26 mouse cellular contexts compared by ENCODE assay signal in the genomic region with DNA sequence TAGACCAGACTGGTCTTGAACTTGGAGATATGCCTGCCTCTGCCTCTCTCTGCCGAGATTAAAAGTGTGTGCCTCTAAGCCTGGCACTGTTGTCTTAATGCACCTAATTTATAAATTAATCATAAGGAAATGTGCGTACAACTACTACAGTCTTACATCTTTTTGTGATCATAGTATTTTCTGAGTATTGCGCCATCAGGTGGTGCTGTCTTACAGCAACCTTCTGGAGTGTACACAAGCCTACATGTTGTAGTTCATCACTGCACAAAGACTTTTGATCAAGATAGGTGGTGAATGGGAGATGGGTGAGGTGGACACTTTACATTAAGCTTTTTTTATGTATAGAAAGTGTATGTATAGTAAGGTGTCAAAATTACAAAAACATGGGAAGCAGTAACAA. TPM values are rescaled to one million over a fixed set of nuclear protein-coding genes. Genes with fewer than 3 reads are reported as not detected.
A peak's percentile ranks its signal among the peaks of the same experiment; 100 is the strongest.
DNase-seq lines count a peak whose midpoint lies in the region; ATAC-seq and TF ChIP-seq lines count a peak whose summit lies in the region.
"Had no signal": no experiment of that assay in that cellular context is flagged by ENCODE, and none has a peak within 500 bp of the region (broad histone marks: within the 10 kb centered on the region; RNA-seq: fewer than 3 reads in every experiment).

No protein-coding gene starts in this region.

- no peak for TF ChIP-seq EP300 in liver, postnatal 0 days (IDR thresholded peaks at IDR 0.05; ENCODE audit: low read depth)
- TF ChIP-seq EP300 in stomach, postnatal 0 days (optimal IDR thresholded peaks at IDR 0.05) = no peak

- H3K4me2 ChIP-seq in hindbrain, postnatal 0 days (ENCODE audit: low read depth, low read length) = no peak overlapping the region
- no peak overlapping the region for H3K4me2 ChIP-seq in liver, postnatal 0 days (ENCODE audit: low read depth, low read length)
- no peak overlapping the region for H3K4me2 ChIP-seq in stomach, postnatal 0 days (replicated peaks; ENCODE audit: low read depth)
- H3K4me2 ChIP-seq: embryonic facial prominence, embryonic 15.5 days; forebrain, embryonic 15.5 days; heart, embryonic 15.5 days; hindbrain, embryonic 15.5 days; intestine, embryonic 15.5 days; limb, embryonic 12.5 days; liver, embryonic 12.5 days; lung, embryonic 15.5 days; neural tube, embryonic 15.5 days; stomach, embryonic 15.5 days had no signal

- no peaks in the 10 kb centered on the region for H3K27me3 ChIP-seq in hindbrain, postnatal 0 days (ENCODE audit: insufficient read depth, low read length)
- H3K27me3 ChIP-seq in hindbrain, embryonic 10.5 days (ENCODE audit: insufficient read depth, poor library complexity, severe bottlenecking) = no peaks in the 10 kb centered on the region
- H3K27me3 ChIP-seq in liver, postnatal 0 days (ENCODE audit: insufficient read depth, low read length) = no peaks in the 10 kb centered on the region
- H3K27me3 ChIP-seq in C2C12 (ENCODE audit: control insufficient read depth, insufficient read depth, insufficient read length) = no peaks in the 10 kb centered on the region
- H3K27me3 ChIP-seq in stomach, postnatal 0 days (ENCODE audit: control insufficient read depth, insufficient read depth, low read length) = no peaks in the 10 kb centered on the region
- H3K27me3 ChIP-seq: embryonic facial prominence, embryonic 15.5 days; forebrain, embryonic 15.5 days; heart, embryonic 15.5 days; hindbrain, embryonic 15.5 days; intestine, embryonic 15.5 days; limb, embryonic 12.5 days; liver, embryonic 12.5 days; lung, embryonic 15.5 days; neural tube, embryonic 15.5 days; stomach, embryonic 15.5 days had no signal

- no peaks in the 10 kb centered on the region for H3K79me3 ChIP-seq in C2C12 (ENCODE audit: low read depth)

- H3K4me1 ChIP-seq in hindbrain, postnatal 0 days (ENCODE audit: insufficient read depth, low read length) = no peaks in the 10 kb centered on the region
- no peaks in the 10 kb centered on the region for H3K4me1 ChIP-seq in hindbrain, embryonic 10.5 days (replicated peaks)
- H3K4me1 ChIP-seq in liver, postnatal 0 days (ENCODE audit: insufficient read depth) = no peaks in the 10 kb centered on the region
- no peaks in the 10 kb centered on the region for H3K4me1 ChIP-seq in stomach, postnatal 0 days (replicated peaks; ENCODE audit: control insufficient read depth, insufficient read depth)
- H3K4me1 ChIP-seq: embryonic facial prominence, embryonic 15.5 days; intestine, embryonic 15.5 days; liver, embryonic 12.5 days; lung, embryonic 15.5 days had no signal

- peak; percentile 18 for DNase-seq in hindbrain, postnatal 0 days (ENCODE audit: low spot score)
- DNase-seq in hindbrain, embryonic 10.5 days (ENCODE audit: low spot score) = no peak
- no peak for DNase-seq in liver, postnatal 0 days
- no peak for DNase-seq in liver
- DNase-seq in stomach, postnatal 0 days (ENCODE audit: low spot score) = no peak
- DNase-seq in thymus, postnatal 14 days = no peak
- DNase-seq: adrenal gland, postnatal 36 days; cerebellum, adult 9-10 months; gastrocnemius, postnatal 25 days; heart, adult 18-20 months; heart, postnatal 4 days; kidney, postnatal 10 days; thymus, adult 2 months had no signal

- no peaks in the 10 kb centered on the region for H3K36me3 ChIP-seq in hindbrain, postnatal 0 days (ENCODE audit: insufficient read depth, low read length)
- H3K36me3 ChIP-seq in hindbrain, embryonic 10.5 days = no peaks in the 10 kb centered on the region
- H3K36me3 ChIP-seq in liver, postnatal 0 days (replicated peaks; ENCODE audit: insufficient read depth, low read length) = no peaks in the 10 kb centered on the region
- no peaks in the 10 kb centered on the region for H3K36me3 ChIP-seq in C2C12 (ENCODE audit: control insufficient read depth, insufficient read depth)
- H3K36me3 ChIP-seq in stomach, postnatal 0 days (ENCODE audit: control insufficient read depth, insufficient read depth, low read length) = no peaks in the 10 kb centered on the region
- H3K36me3 ChIP-seq: embryonic facial prominence, embryonic 15.5 days; forebrain, embryonic 15.5 days; heart, embryonic 15.5 days; hindbrain, embryonic 15.5 days; intestine, embryonic 15.5 days; limb, embryonic 12.5 days; liver, embryonic 12.5 days; lung, embryonic 15.5 days; neural tube, embryonic 15.5 days; stomach, embryonic 15.5 days had no signal

- no peak overlapping the region for H3K4me3 ChIP-seq in hindbrain, postnatal 0 days (ENCODE audit: low read length)
- H3K4me3 ChIP-seq in hindbrain, embryonic 10.5 days = no peak overlapping the region
- no peak overlapping the region for H3K4me3 ChIP-seq in liver, postnatal 0 days (ENCODE audit: low read depth, low read length)
- H3K4me3 ChIP-seq in C2C12 (ENCODE audit: insufficient read depth, poor library complexity, severe bottlenecking) = no peak overlapping the region
- H3K4me3 ChIP-seq in stomach, postnatal 0 days (ENCODE audit: low read depth, low read length) = no peak overlapping the region
- H3K4me3 ChIP-seq: embryonic facial prominence, embryonic 15.5 days; forebrain, embryonic 15.5 days; heart, embryonic 15.5 days; hindbrain, embryonic 15.5 days; intestine, embryonic 15.5 days; limb, embryonic 12.5 days; liver, embryonic 12.5 days; lung, embryonic 15.5 days; neural tube, embryonic 15.5 days; stomach, embryonic 15.5 days had no signal

- ATAC-seq in hindbrain, postnatal 0 days = no peak
- ATAC-seq in liver, postnatal 0 days = no peak
- no peak for ATAC-seq in stomach, postnatal 0 days (ENCODE audit: low FRiP score, low TSS enrichment)
- ATAC-seq: forebrain, embryonic 15.5 days; intestine, embryonic 15.5 days; liver, embryonic 12.5 days; midbrain, embryonic 16.5 days had no signal

- no peaks in the 10 kb centered on the region for H3K9me3 ChIP-seq in hindbrain, postnatal 0 days (ENCODE audit: low read length)
- H3K9me3 ChIP-seq in hindbrain, embryonic 10.5 days = no peaks in the 10 kb centered on the region
- no peaks in the 10 kb centered on the region for H3K9me3 ChIP-seq in liver, postnatal 0 days (ENCODE audit: low read length)
- no peaks in the 10 kb centered on the region for H3K9me3 ChIP-seq in stomach, postnatal 0 days (ENCODE audit: control insufficient read depth, low read length)
- H3K9me3 ChIP-seq: embryonic facial prominence, embryonic 15.5 days; forebrain, embryonic 15.5 days; heart, embryonic 15.5 days; hindbrain, embryonic 15.5 days; intestine, embryonic 15.5 days; limb, embryonic 12.5 days; liver, embryonic 12.5 days; lung, embryonic 15.5 days; neural tube, embryonic 15.5 days; stomach, embryonic 15.5 days had no signal

- no peak overlapping the region for H3ac ChIP-seq in C2C12 (ENCODE audit: control insufficient read depth, insufficient read length, low read depth)

- no peaks in the 10 kb centered on the region for H3K79me2 ChIP-seq in C2C12 (ENCODE audit: control insufficient read depth, insufficient read depth)

- 91% methylated on average over 3 of the region's 3 CpGs for WGBS in hindbrain, postnatal 0 days
- 92% methylated on average over 3 of the region's 3 CpGs for WGBS in hindbrain, embryonic 10.5 days
- WGBS in liver, postnatal 0 days (ENCODE audit: insufficient replicate concordance) = 83% methylated on average over 3 of the region's 3 CpGs
- WGBS in stomach, postnatal 0 days = 87% methylated on average over 3 of the region's 3 CpGs

- H3K9ac ChIP-seq in hindbrain, postnatal 0 days (replicated peaks; ENCODE audit: low read length) = no peak overlapping the region
- H3K9ac ChIP-seq in liver, postnatal 0 days (replicated peaks) = no peak overlapping the region
- no peak overlapping the region for H3K9ac ChIP-seq in stomach, postnatal 0 days (ENCODE audit: low read length)
- H3K9ac ChIP-seq: embryonic facial prominence, embryonic 15.5 days; forebrain, embryonic 15.5 days; heart, embryonic 15.5 days; hindbrain, embryonic 15.5 days; intestine, embryonic 15.5 days; limb, embryonic 12.5 days; liver, embryonic 12.5 days; lung, embryonic 15.5 days; neural tube, embryonic 15.5 days; stomach, embryonic 15.5 days had no signal

- no peak overlapping the region for H3K27ac ChIP-seq in hindbrain, postnatal 0 days
- no peak overlapping the region for H3K27ac ChIP-seq in hindbrain, embryonic 10.5 days
- H3K27ac ChIP-seq in liver, postnatal 0 days (ENCODE audit: low read depth) = no peak overlapping the region
- H3K27ac ChIP-seq in stomach, postnatal 0 days (replicated peaks) = no peak overlapping the region
- H3K27ac ChIP-seq: embryonic facial prominence, embryonic 15.5 days; forebrain, embryonic 15.5 days; heart, embryonic 15.5 days; hindbrain, embryonic 15.5 days; intestine, embryonic 15.5 days; limb, embryonic 12.5 days; liver, embryonic 12.5 days; lung, embryonic 15.5 days; macrophage; neural tube, embryonic 15.5 days; stomach, embryonic 15.5 days had no signal

- peak; percentile 49 for TF ChIP-seq CTCF in hindbrain, postnatal 0 days (IDR thresholded peaks at IDR 0.05; ENCODE audit: low read depth)
- TF ChIP-seq CTCF in liver, postnatal 0 days (IDR thresholded peaks at IDR 0.05; ENCODE audit: low read depth) = peak; percentile 30
- TF ChIP-seq CTCF in C2C12 (IDR thresholded peaks at IDR 0.05; ENCODE audit: control insufficient read depth, insufficient read depth, insufficient read length) = no peak
- peak; percentile 57 for TF ChIP-seq CTCF in stomach, postnatal 0 days (IDR thresholded peaks at IDR 0.05; ENCODE audit: low read depth)

TF ChIP-seq in C2C12, 6 proteins besides CTCF, POLR2A, EP300 and RAD21:
- TF ChIP-seq MYOD1 (IDR thresholded peaks at IDR 0.05; ENCODE audit: control insufficient read depth, insufficient read length, low read depth) (no peak), CEBPB (IDR thresholded peaks at IDR 0.05; ENCODE audit: low read depth) (peak; percentile 38), FOSL1 (IDR thresholded peaks at IDR 0.05; ENCODE audit: insufficient read depth, low read length, poor library complexity, severe bottlenecking) (no peak), MYOG (IDR thresholded peaks at IDR 0.05; ENCODE audit: control insufficient read depth, extremely low read depth, insufficient read length) (no peak), USF1 (IDR thresholded peaks at IDR 0.05; ENCODE audit: low read depth) (no peak), MAX (IDR thresholded peaks at IDR 0.05) (no peak)
TF ChIP-seq in C2C12: peak in this region for 1.

RNA-seq across cellular contexts. Expression of a gene that starts 45.0 kb away (rescaled TPM):
- 41.9 and 49.8 TPM in 2 replicates for total RNA-seq in hindbrain, postnatal 0 days (2014; rRNA removed)
- 9.7 and 11.1 TPM in 2 replicates for polyA plus RNA-seq in hindbrain, postnatal 0 days (2015; fragmentation: Nextera tagmentation; extraction: Ambion mirVana)
- polyA plus RNA-seq in hindbrain, embryonic 10.5 days (2016; fragmentation: Nextera tagmentation; extraction: Ambion mirVana) = 10.9 and 14.5 TPM in 2 replicates
- 0.62 and 0.73 TPM in 2 replicates for polyA plus RNA-seq in liver, postnatal 0 days (2015; fragmentation: Nextera tagmentation; extraction: Ambion mirVana)
- polyA plus RNA-seq in C2C12 (2012; fragmentation: generic; extraction: Trizol) = 3.4 TPM
- polyA plus RNA-seq in stomach, postnatal 0 days (2015; fragmentation: Nextera tagmentation; extraction: Ambion mirVana) = 3.5 and 3.6 TPM in 2 replicates
